Mouse (Mus musculus) brown adipose tissue, adult 24 weeks (tissue): Measurements from ENCODE around the gene Hoxa10. TPM values are rescaled to one million over a fixed set of nuclear protein-coding genes. Genes with fewer than 3 reads are reported as not detected.

Experiments used
- H3K27ac ChIP-seq: fragments of 200-500 bp; replicated peaks from 2 replicates; pipeline ENCODE4 v1.5.1; 2012; ENCODE audit warnings: low read depth, mild to moderate bottlenecking, low read length
- H3K4me1 ChIP-seq: fragments of 200-500 bp; 2 replicates; pipeline ENCODE4 v1.6.1; 2012; ENCODE audit warnings: low read length, mixed read lengths; ENCODE audit not compliant: control insufficient read depth, insufficient read depth, insufficient read length
- H3K4me3 ChIP-seq: fragments of 200-500 bp; 2 replicates; pipeline ENCODE4 v1.5.1; 2012; ENCODE audit warnings: low read depth, mild to moderate bottlenecking, low read length, moderate library complexity; ENCODE audit not compliant: insufficient read depth
- polyA plus RNA-seq: library from polyadenylated mRNA; stranded (reverse); fragments of >200 nt; gene quantifications from 2 replicates; pipeline ENCODE4 v1.2.4, GENCODE M21; 2012; ENCODE audit not compliant: missing spikeins, insufficient read depth, insufficient read length

Gene Hoxa10
- polyA plus RNA-seq, 1 experiment, result not detected

- Histone ChIP-seq H3K4me1 (peaks cover 4% of the 10 kb centered on the region; the same call in 1 of the 2 replicates), H3K4me3 (no peak overlapping the region), H3K27ac (no peak overlapping the region)
Measured at GRCm38 (mm10) chr6:52214271-52214670, 26.4 kb downstream of the Hoxa10 start.

DNA sequence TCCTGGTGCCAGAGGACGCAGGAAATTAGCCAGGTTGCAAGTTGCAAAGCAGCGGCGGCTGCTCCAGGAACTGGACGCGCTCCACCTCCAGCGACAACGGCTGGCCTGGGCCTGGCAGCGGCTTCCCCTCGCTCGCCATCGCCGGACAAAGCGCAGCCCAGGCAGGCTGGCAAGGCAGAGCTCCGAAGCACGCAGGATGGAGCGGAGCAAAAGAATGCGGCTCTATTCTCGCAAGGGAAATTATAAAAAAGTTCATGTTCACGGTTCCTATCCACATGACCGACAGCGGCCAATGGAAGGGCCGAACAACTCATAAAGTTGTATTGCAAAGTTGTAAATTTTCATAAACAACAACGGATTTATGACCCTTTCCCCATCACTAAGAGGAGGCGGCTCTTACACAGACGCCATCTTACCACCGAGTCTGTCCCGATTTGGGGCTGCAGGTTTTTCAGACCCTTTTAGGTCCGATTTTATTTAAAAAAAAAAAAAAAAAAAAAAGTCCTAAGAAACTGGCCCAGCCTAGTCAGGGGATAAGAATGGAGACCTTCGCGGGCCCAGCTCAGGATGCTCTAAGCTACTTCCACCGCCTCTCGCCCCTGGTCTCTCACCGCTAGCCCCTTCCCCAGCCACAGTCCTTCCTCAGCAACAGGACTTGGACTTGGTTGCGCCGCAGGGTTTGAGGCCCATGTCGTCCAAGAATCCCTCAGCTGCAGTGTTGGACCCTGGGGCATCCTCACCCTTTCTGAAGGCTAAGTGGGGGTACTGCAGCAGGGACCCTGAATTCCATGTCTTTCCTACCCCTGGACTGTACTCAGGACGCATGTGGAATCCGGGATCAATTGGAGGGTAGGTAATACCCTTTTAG is 27.3 kb downstream of the Hoxa10 start, which contains the start of the genes Hoxa3 and Gm28308:
Gene Hoxa3 (minus strand): TSS at position 218 of the 868 bp plus-strand sequence.
Gene Gm28308 (minus strand): TSS at position 221 of the 868 bp plus-strand sequence.
- Histone ChIP-seq H3K4me3 (peak within 1 kb of the TSS; percentile 76), H3K27ac (peak within 1 kb of the TSS; percentile 85), H3K4me1 (peaks cover 7% of the 10 kb centered on the region; the same call in 1 of the 2 replicates)

GRCm38 (mm10) chr6:52212556-52213118 is 28.0 kb downstream of the Hoxa10 start:
- Histone ChIP-seq H3K4me1 (peaks cover 7% of the 10 kb centered on the region; the same call in 1 of the 2 replicates), H3K27ac (peak overlapping the region; percentile 85), H3K4me3 (peak overlapping the region; percentile 76)

DNA sequence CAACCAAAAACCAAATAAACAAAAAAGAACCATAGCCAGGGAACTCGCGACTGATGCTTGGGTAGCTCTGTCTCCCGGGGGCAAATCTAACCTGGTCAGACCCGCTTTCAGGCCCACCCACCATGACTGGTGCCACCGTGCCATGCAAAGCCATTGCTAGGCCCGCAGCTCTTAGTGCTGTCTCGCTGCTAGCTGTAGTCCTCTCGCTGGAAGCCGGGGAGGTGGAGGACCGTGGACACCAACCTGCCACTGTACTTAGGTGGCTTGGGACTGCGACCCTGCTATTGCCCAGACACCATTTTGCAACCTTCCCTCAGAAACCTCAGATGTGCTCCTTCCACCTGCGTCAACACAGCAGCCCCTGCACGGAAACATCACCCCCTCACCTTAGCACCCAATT is 28.7 kb downstream of the Hoxa10 start:
- Histone ChIP-seq H3K4me1 (peaks cover 7% of the 10 kb centered on the region; the same call in 1 of the 2 replicates), H3K4me3 (peak overlapping the region; percentile 76), H3K27ac (0 out of 2 replicates have a peak overlapping the region, but pooled peaks have one; percentile 85)

- peak overlapping the region; percentile 76 for H3K4me3 ChIP-seq
- H3K4me1 ChIP-seq, result peaks cover 7% of the 10 kb centered on the region; the same call in 1 of the 2 replicates
- H3K27ac ChIP-seq, result no peak overlapping the region
Measured at GRCm38 (mm10) chr6:52211170-52211935, 29.3 kb downstream of the Hoxa10 start.

DNA sequence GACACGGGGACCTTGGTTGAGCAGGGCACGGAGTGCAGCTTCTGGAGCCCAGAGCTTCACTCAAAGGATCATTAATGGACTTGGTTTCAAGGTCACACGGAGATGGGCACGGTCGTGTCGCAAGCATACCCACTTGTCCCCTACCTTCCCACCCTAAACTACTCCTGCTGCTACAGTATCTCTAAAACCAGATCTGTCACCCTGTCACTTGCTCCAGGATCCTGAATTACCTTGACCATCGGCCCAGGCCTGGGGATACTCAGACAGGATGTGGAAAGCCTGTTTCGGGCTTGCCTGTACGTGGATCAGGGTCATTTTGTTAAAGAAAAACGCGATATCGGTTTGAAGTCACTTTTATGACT is 31.0 kb downstream of the Hoxa10 start:
- Histone ChIP-seq H3K4me1 (0 out of 2 replicates have a peak, but pooled peaks cover 3% of the 10 kb centered on the region), H3K27ac (peak overlapping the region; percentile 24; the same call in 1 of the 2 replicates), H3K4me3 (peak overlapping the region; percentile 54; the same call in 1 of the 2 replicates)

GRCm38 (mm10) chr6:52208868-52209684 is 31.6 kb downstream of the Hoxa10 start:
- peak overlapping the region; percentile 54 for H3K4me3 ChIP-seq

GRCm38 (mm10) chr6:52208072-52208867 is 32.4 kb downstream of the Hoxa10 start, which contains the start of gene Hoxa6:
TSS of gene Hoxa6 (minus strand) at chr6:52208722.
- Histone ChIP-seq H3K4me1 (0 out of 2 replicates have a peak, but pooled peaks cover 3% of the 10 kb centered on the region), H3K27ac (peak within 1 kb of the TSS; percentile 43; the same call in 1 of the 2 replicates), H3K4me3 (peak within 1 kb of the TSS; percentile 73)

More at GRCm38 (mm10) chr6:52208868-52209684, 31.6 kb downstream of the Hoxa10 start:
- 0 out of 2 replicates have a peak, but pooled peaks cover 3% of the 10 kb centered on the region for H3K4me1 ChIP-seq
- peak overlapping the region; percentile 24; the same call in 1 of the 2 replicates for H3K27ac ChIP-seq

DNA sequence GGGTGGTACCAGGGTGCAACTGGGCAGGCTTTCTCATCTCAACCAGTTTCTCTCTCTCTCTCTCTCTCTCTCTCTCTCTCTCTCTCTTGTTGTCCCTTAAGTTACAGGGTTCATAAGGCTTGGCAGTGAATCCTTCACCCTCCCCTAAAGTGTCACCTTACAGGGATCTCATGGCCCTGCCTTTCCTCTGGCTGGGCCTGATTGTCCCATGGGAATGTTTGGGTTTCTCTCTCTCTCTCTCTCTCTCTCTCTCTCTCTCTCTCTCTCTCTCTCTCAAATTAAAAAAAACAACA is 33.0 kb downstream of the Hoxa10 start:
- Histone ChIP-seq H3K4me3 (no peak overlapping the region), H3K4me1 (0 out of 2 replicates have a peak, but pooled peaks cover 3% of the 10 kb centered on the region), H3K27ac (no peak overlapping the region)

DNA sequence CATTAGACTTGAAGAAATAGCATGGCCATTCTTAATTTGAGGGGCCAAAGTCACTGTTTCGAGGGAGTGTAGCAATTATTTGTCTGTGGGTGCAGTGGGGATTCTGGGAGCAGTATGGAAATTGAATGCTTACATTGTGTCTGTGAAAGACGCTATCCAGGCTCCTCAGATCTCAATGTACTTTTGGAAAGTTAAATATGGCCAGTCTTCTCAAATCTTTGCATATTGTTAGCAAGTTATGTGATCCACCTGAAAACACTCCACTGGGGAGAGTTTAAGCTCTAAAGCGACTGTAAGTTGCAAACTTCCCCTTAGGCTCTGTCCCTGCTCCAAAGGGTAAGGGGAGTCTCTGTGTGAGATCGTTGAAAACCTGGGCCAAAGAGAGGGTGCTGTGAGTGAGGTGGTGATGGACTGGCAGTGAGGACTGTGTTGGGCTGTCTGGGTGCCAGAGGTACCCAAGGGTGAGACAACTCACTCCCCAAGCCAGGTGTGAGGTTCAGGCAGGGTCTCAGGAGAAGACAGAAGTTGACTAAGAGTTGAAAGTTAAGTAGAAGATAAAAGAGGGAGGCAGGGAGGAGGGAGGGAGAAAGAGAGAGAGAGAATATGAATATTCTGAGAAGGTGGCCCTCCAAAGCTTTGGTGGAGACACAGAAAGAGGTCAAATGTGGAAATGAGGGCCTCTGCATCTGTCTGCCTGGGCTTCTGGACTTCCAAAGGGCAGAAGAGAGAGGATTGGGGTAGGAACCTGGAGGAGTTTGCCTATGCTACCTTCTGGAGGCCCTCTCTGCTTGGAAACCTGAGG is 33.6 kb downstream of the Hoxa10 start:
- Histone ChIP-seq H3K4me1 (0 out of 2 replicates have a peak, but pooled peaks cover 3% of the 10 kb centered on the region), H3K4me3 (no peak overlapping the region), H3K27ac (no peak overlapping the region)

- H3K27ac ChIP-seq, result no peak overlapping the region
- H3K4me3 ChIP-seq, result no peak overlapping the region
- peaks cover 6% of the 10 kb centered on the region; the same call in 1 of the 2 replicates for H3K4me1 ChIP-seq
Measured at GRCm38 (mm10) chr6:52205638-52206621, 34.7 kb downstream of the Hoxa10 start.

GRCm38 (mm10) chr6:52205221-52205620 is 35.4 kb downstream of the Hoxa10 start:
- peaks cover 6% of the 10 kb centered on the region; the same call in 1 of the 2 replicates for H3K4me1 ChIP-seq
- no peak overlapping the region for H3K4me3 ChIP-seq
- H3K27ac ChIP-seq, result no peak overlapping the region
